Mouse (Mus musculus): ENCODE measurements around the gene Fermt2. TPM values are rescaled to one million over a fixed set of nuclear protein-coding genes. Genes with fewer than 3 reads are reported as not detected.
A peak's percentile ranks its signal among the peaks of the same experiment; 100 is the strongest.

Fermt2 gene
- polyA plus RNA-seq, 1 experiment from 2014 or later: 152 TPM

- H3K36me3 ChIP-seq (ENCODE audit: control insufficient read depth, insufficient read depth, low read length): no peaks in the 10 kb centered on the region
- no peak overlapping the region for H3K4me2 ChIP-seq (ENCODE audit: low read depth, low read length)
- H3K4me1 ChIP-seq (ENCODE audit: control insufficient read depth, insufficient read depth, low read length): peaks cover 24% of the 10 kb centered on the region
- no peaks in the 10 kb centered on the region for H3K27me3 ChIP-seq (replicated peaks; ENCODE audit: control insufficient read depth, insufficient read depth, low read length)
- H3K4me3 ChIP-seq (ENCODE audit: low read length): no peak overlapping the region
- H3K9me3 ChIP-seq (ENCODE audit: control insufficient read depth, low read length): no peaks in the 10 kb centered on the region
- H3K27ac ChIP-seq (ENCODE audit: low read length): peak overlapping the region; percentile 40
- no peak overlapping the region for H3K9ac ChIP-seq (ENCODE audit: low read depth, low read length)
- ATAC-seq: peak; percentile 19; the same call in 1 of the 2 replicates
- 28% methylated on average over 4 of the region's 4 CpGs for WGBS
Measured at GRCm38 (mm10) chr14:45452148-45452547, 77.8 kb downstream of the Fermt2 start.

GRCm38 (mm10) chr14:45451090-45451489, 78.8 kb downstream of the Fermt2 start:
- no peak overlapping the region for H3K4me3 ChIP-seq (ENCODE audit: low read length)
- H3K9ac ChIP-seq (ENCODE audit: low read depth, low read length): 0 out of 2 replicates have a peak overlapping the region, but pooled peaks have one; percentile 30
- ATAC-seq: peak; percentile 82
- H3K9me3 ChIP-seq (ENCODE audit: control insufficient read depth, low read length): no peaks in the 10 kb centered on the region
- H3K36me3 ChIP-seq (ENCODE audit: control insufficient read depth, insufficient read depth, low read length): no peaks in the 10 kb centered on the region
- no peaks in the 10 kb centered on the region for H3K27me3 ChIP-seq (replicated peaks; ENCODE audit: control insufficient read depth, insufficient read depth, low read length)
- WGBS: 32% methylated on average over 2 of the region's 2 CpGs
- H3K27ac ChIP-seq (ENCODE audit: low read length): peak overlapping the region; percentile 5; the same call in 1 of the 2 replicates
- peaks cover 21% of the 10 kb centered on the region for H3K4me1 ChIP-seq (ENCODE audit: control insufficient read depth, insufficient read depth, low read length)
- H3K4me2 ChIP-seq (ENCODE audit: low read depth, low read length): no peak overlapping the region

- H3K4me3 ChIP-seq (ENCODE audit: low read length): no peak overlapping the region
- 62% methylated on average over 3 of the region's 3 CpGs for WGBS
- H3K9me3 ChIP-seq (ENCODE audit: control insufficient read depth, low read length): no peaks in the 10 kb centered on the region
- no peaks in the 10 kb centered on the region for H3K36me3 ChIP-seq (ENCODE audit: control insufficient read depth, insufficient read depth, low read length)
- H3K4me2 ChIP-seq (ENCODE audit: low read depth, low read length): no peak overlapping the region
- no peak overlapping the region for H3K9ac ChIP-seq (ENCODE audit: low read depth, low read length)
- no peaks in the 10 kb centered on the region for H3K27me3 ChIP-seq (replicated peaks; ENCODE audit: control insufficient read depth, insufficient read depth, low read length)
- ATAC-seq: no peak
- peaks cover 20% of the 10 kb centered on the region; the same call in 1 of the 2 replicates for H3K4me1 ChIP-seq (ENCODE audit: control insufficient read depth, insufficient read depth, low read length)
- H3K27ac ChIP-seq (ENCODE audit: low read length): no peak overlapping the region
Measured at GRCm38 (mm10) chr14:45446777-45447176, 83.1 kb downstream of the Fermt2 start.

GRCm38 (mm10) chr14:45445445-45445844, 84.5 kb downstream of the Fermt2 start:
- Histone ChIP-seq H3K27me3 (replicated peaks; ENCODE audit: control insufficient read depth, insufficient read depth, low read length) (no peaks in the 10 kb centered on the region), H3K9ac (ENCODE audit: low read depth, low read length) (no peak overlapping the region), H3K4me3 (ENCODE audit: low read length) (no peak overlapping the region), H3K4me1 (ENCODE audit: control insufficient read depth, insufficient read depth, low read length) (peaks cover 17% of the 10 kb centered on the region; the same call in 1 of the 2 replicates), H3K36me3 (ENCODE audit: control insufficient read depth, insufficient read depth, low read length) (no peaks in the 10 kb centered on the region), H3K27ac (ENCODE audit: low read length) (no peak overlapping the region), H3K4me2 (ENCODE audit: low read depth, low read length) (no peak overlapping the region), H3K9me3 (ENCODE audit: control insufficient read depth, low read length) (no peaks in the 10 kb centered on the region)
- WGBS: 56% methylated on average over 12 of the region's 12 CpGs
- ATAC-seq: 0 out of 2 replicates have a peak, but pooled peaks have one; percentile 24

- ATAC-seq: no peak
- Histone ChIP-seq H3K4me2 (ENCODE audit: low read depth, low read length) (no peak overlapping the region), H3K9me3 (ENCODE audit: control insufficient read depth, low read length) (no peaks in the 10 kb centered on the region), H3K36me3 (ENCODE audit: control insufficient read depth, insufficient read depth, low read length) (no peaks in the 10 kb centered on the region), H3K4me1 (ENCODE audit: control insufficient read depth, insufficient read depth, low read length) (peaks cover 17% of the 10 kb centered on the region; the same call in 1 of the 2 replicates), H3K27me3 (replicated peaks; ENCODE audit: control insufficient read depth, insufficient read depth, low read length) (no peaks in the 10 kb centered on the region), H3K27ac (ENCODE audit: low read length) (no peak overlapping the region), H3K4me3 (ENCODE audit: low read length) (no peak overlapping the region), H3K9ac (ENCODE audit: low read depth, low read length) (no peak overlapping the region)
- WGBS: 47% methylated on average over 7 of the region's 7 CpGs
Measured at GRCm38 (mm10) chr14:45444870-45445269, 85.0 kb downstream of the Fermt2 start.

GRCm38 (mm10) chr14:45442781-45443560, 86.9 kb downstream of the Fermt2 start:
- Histone ChIP-seq H3K4me1 (ENCODE audit: control insufficient read depth, insufficient read depth, low read length) (peaks cover 17% of the 10 kb centered on the region; the same call in 1 of the 2 replicates), H3K9me3 (ENCODE audit: control insufficient read depth, low read length) (no peaks in the 10 kb centered on the region), H3K9ac (ENCODE audit: low read depth, low read length) (no peak overlapping the region), H3K27ac (ENCODE audit: low read length) (no peak overlapping the region), H3K4me2 (ENCODE audit: low read depth, low read length) (no peak overlapping the region), H3K27me3 (replicated peaks; ENCODE audit: control insufficient read depth, insufficient read depth, low read length) (no peaks in the 10 kb centered on the region), H3K36me3 (ENCODE audit: control insufficient read depth, insufficient read depth, low read length) (no peaks in the 10 kb centered on the region), H3K4me3 (ENCODE audit: low read length) (no peak overlapping the region)
- ATAC-seq: peak; percentile 56; the same call in 1 of the 2 replicates
- 49% methylated on average over 12 of the region's 12 CpGs for WGBS

GRCm38 (mm10) chr14:45441291-45441690, 88.6 kb downstream of the Fermt2 start:
- peaks cover 13% of the 10 kb centered on the region; the same call in 1 of the 2 replicates for H3K4me1 ChIP-seq (ENCODE audit: control insufficient read depth, insufficient read depth, low read length)
- H3K27me3 ChIP-seq (replicated peaks; ENCODE audit: control insufficient read depth, insufficient read depth, low read length): no peaks in the 10 kb centered on the region
- no peak for ATAC-seq
- no peak overlapping the region for H3K9ac ChIP-seq (ENCODE audit: low read depth, low read length)
- WGBS: 80% methylated on average over 6 of the region's 6 CpGs
- no peak overlapping the region for H3K4me2 ChIP-seq (ENCODE audit: low read depth, low read length)
- H3K4me3 ChIP-seq (ENCODE audit: low read length): no peak overlapping the region
- H3K9me3 ChIP-seq (ENCODE audit: control insufficient read depth, low read length): no peaks in the 10 kb centered on the region
- no peak overlapping the region for H3K27ac ChIP-seq (ENCODE audit: low read length)
- H3K36me3 ChIP-seq (ENCODE audit: control insufficient read depth, insufficient read depth, low read length): no peaks in the 10 kb centered on the region

GRCm38 (mm10) chr14:45439387-45439786, 90.5 kb downstream of the Fermt2 start:
- H3K36me3 ChIP-seq (ENCODE audit: control insufficient read depth, insufficient read depth, low read length): no peaks in the 10 kb centered on the region
- H3K4me1 ChIP-seq (ENCODE audit: control insufficient read depth, insufficient read depth, low read length): 0 out of 2 replicates have a peak, but pooled peaks cover 3% of the 10 kb centered on the region
- H3K4me2 ChIP-seq (ENCODE audit: low read depth, low read length): no peak overlapping the region
- no peak overlapping the region for H3K27ac ChIP-seq (ENCODE audit: low read length)
- no peak for ATAC-seq
- no peak overlapping the region for H3K4me3 ChIP-seq (ENCODE audit: low read length)
- no peaks in the 10 kb centered on the region for H3K27me3 ChIP-seq (replicated peaks; ENCODE audit: control insufficient read depth, insufficient read depth, low read length)
- 82% methylated on average over 9 of the region's 9 CpGs for WGBS
- H3K9me3 ChIP-seq (ENCODE audit: control insufficient read depth, low read length): no peaks in the 10 kb centered on the region
- H3K9ac ChIP-seq (ENCODE audit: low read depth, low read length): no peak overlapping the region

- Histone ChIP-seq H3K36me3 (ENCODE audit: control insufficient read depth, insufficient read depth, low read length) (no peaks in the 10 kb centered on the region), H3K4me3 (ENCODE audit: low read length) (no peak overlapping the region), H3K9ac (ENCODE audit: low read depth, low read length) (no peak overlapping the region), H3K27ac (ENCODE audit: low read length) (no peak overlapping the region), H3K9me3 (ENCODE audit: control insufficient read depth, low read length) (no peaks in the 10 kb centered on the region), H3K27me3 (replicated peaks; ENCODE audit: control insufficient read depth, insufficient read depth, low read length) (no peaks in the 10 kb centered on the region), H3K4me2 (ENCODE audit: low read depth, low read length) (no peak overlapping the region), H3K4me1 (ENCODE audit: control insufficient read depth, insufficient read depth, low read length) (0 out of 2 replicates have a peak, but pooled peaks cover 3% of the 10 kb centered on the region)
- no peak for ATAC-seq
- WGBS: 95% methylated on average over 2 of the region's 2 CpGs
Measured at GRCm38 (mm10) chr14:45438931-45439275, 91.0 kb downstream of the Fermt2 start.
